Mouse (Mus musculus): ENCODE results near the gene Gatad2b.

Gene Gatad2b

GRCm38 (mm10) chr3:90383690-90384089 is 90.7 kb downstream of the Gatad2b start:
- DNase-seq, result peak in 1 of 2 experiments; percentile 38

GRCm38 (mm10) chr3:90384851-90385375 is 91.9 kb downstream of the Gatad2b start:
- no peak for DNase-seq

GRCm38 (mm10) chr3:90386817-90387216 is 93.8 kb downstream of the Gatad2b start:
- no peak for DNase-seq

- peak; percentile 44 to 65 for DNase-seq
Measured at GRCm38 (mm10) chr3:90387483-90387882, 94.5 kb downstream of the Gatad2b start.

- no peak for DNase-seq
Measured at GRCm38 (mm10) chr3:90388192-90388591, 95.2 kb downstream of the Gatad2b start.

GRCm38 (mm10) chr3:90388726-90389510 is 95.9 kb downstream of the Gatad2b start:
- DNase-seq, result peak; percentile 70 to 83

- DNase-seq, result peak; percentile 65 to 87
Measured at GRCm38 (mm10) chr3:90389511-90390490, 96.8 kb downstream of the Gatad2b start, which contains the start of gene Slc27a3. Slc27a3 (minus strand) TSS chr3:90389938.

- DNase-seq, result no peak
Measured at GRCm38 (mm10) chr3:90391004-90391403, 98.0 kb downstream of the Gatad2b start.

GRCm38 (mm10) chr3:90391941-90392340 is 99.0 kb downstream of the Gatad2b start:
- DNase-seq, result no peak

GRCm38 (mm10) chr3:90392661-90393060 is 99.7 kb downstream of the Gatad2b start:
- no peak for DNase-seq

GRCm38 (mm10) chr3:90395629-90396028 is 102.7 kb downstream of the Gatad2b start:
- DNase-seq, result no peak

GRCm38 (mm10) chr3:90400993-90401392 is 108.0 kb downstream of the Gatad2b start:
- DNase-seq, result no peak

GRCm38 (mm10) chr3:90404121-90404520 is 111.1 kb downstream of the Gatad2b start:
- no peak for DNase-seq

GRCm38 (mm10) chr3:90404609-90405008 is 111.6 kb downstream of the Gatad2b start:
- DNase-seq, result no peak

GRCm38 (mm10) chr3:90406414-90406813 is 113.4 kb downstream of the Gatad2b start:
- no peak for DNase-seq

- DNase-seq, result no peak
Measured at GRCm38 (mm10) chr3:90408721-90409120, 115.7 kb downstream of the Gatad2b start.

- DNase-seq, result peak; percentile 82 to 86
Measured at GRCm38 (mm10) chr3:90412312-90413010, 119.5 kb downstream of the Gatad2b start.

GRCm38 (mm10) chr3:90413011-90413396 is 120.0 kb downstream of the Gatad2b start:
- DNase-seq, result no peak
